Mouse (Mus musculus) retina, adult 2 months (tissue): ENCODE measurements around the gene Ccdc69.
"Not testable (repeated sequence)": the region's sequence is repeated elsewhere in the genome, so short reads cannot be mapped to it uniquely, and the experiment has no call there.

Experiments
- DNase-seq: peaks from one replicate; pipeline ENCODE4 v3.0.0-alpha.2; 2012; ENCODE audit warnings: low read depth, low spot score

The Ccdc69 gene

GRCm38 (mm10) chr11:55077331-55078231, at the start of gene Ccdc69:
Ccdc69 (minus strand) TSS chr11:55078131.
- no peak for DNase-seq

- no peak for DNase-seq
These were observed 48.7 kb upstream of the Ccdc69 start for GRCm38 (mm10) chr11:55126663-55127062.

GRCm38 (mm10) chr11:55121430-55121829, 43.5 kb upstream of the Ccdc69 start:
- DNase-seq, result no peak

- no peak for DNase-seq
These were observed 42.9 kb upstream of the Ccdc69 start for GRCm38 (mm10) chr11:55120821-55121271.

GRCm38 (mm10) chr11:55120279-55120678, 42.3 kb upstream of the Ccdc69 start:
- DNase-seq, result no peak

- no peak for DNase-seq
These were observed 39.1 kb upstream of the Ccdc69 start for GRCm38 (mm10) chr11:55117031-55117430.

GRCm38 (mm10) chr11:55116004-55116403, 38.1 kb upstream of the Ccdc69 start:
- no peak for DNase-seq

- no peak for DNase-seq
These were observed 36.4 kb upstream of the Ccdc69 start for GRCm38 (mm10) chr11:55114291-55114690.

GRCm38 (mm10) chr11:55113861-55114250, 35.9 kb upstream of the Ccdc69 start:
- not testable (repeated sequence) for DNase-seq

- no peak for DNase-seq
These were observed 35.4 kb upstream of the Ccdc69 start for GRCm38 (mm10) chr11:55113209-55113860.

- DNase-seq, result no peak
These were observed 32.7 kb upstream of the Ccdc69 start for GRCm38 (mm10) chr11:55110566-55111169.

- no peak for DNase-seq
These were observed 31.8 kb upstream of the Ccdc69 start for GRCm38 (mm10) chr11:55109521-55110300.

GRCm38 (mm10) chr11:55106636-55107035, 28.7 kb upstream of the Ccdc69 start:
- no peak for DNase-seq

- no peak for DNase-seq
These were observed 27.5 kb upstream of the Ccdc69 start for GRCm38 (mm10) chr11:55105389-55105788.

- no peak for DNase-seq
These were observed 25.3 kb upstream of the Ccdc69 start for GRCm38 (mm10) chr11:55103229-55103628.

GRCm38 (mm10) chr11:55102015-55102414, 24.1 kb upstream of the Ccdc69 start:
- DNase-seq, result no peak

GRCm38 (mm10) chr11:55099868-55100267, 21.9 kb upstream of the Ccdc69 start:
- DNase-seq, result no peak

GRCm38 (mm10) chr11:55099019-55099771, 21.3 kb upstream of the Ccdc69 start:
- no peak for DNase-seq

- no peak for DNase-seq
These were observed 20.4 kb upstream of the Ccdc69 start for GRCm38 (mm10) chr11:55098189-55098915.
